Mouse (Mus musculus) stomach, postnatal 0 days (tissue): ENCODE measurements at regions not wholly inside any gene's neighbourhood (a gene's known extent, or its start where the extent isn't known, plus 50 kb on each side); places are given as distances from the start of the nearest gene placed in this dataset.

Experiments used
- ATAC-seq: fragments of 200-750 bp; cut with Nextera tagmentation; 2 replicates; pipeline ENCODE4 v1.8.0; 2017; ENCODE audit not compliant: low FRiP score, low TSS enrichment
- DNase-seq: peaks from one replicate; pipeline ENCODE4 v3.0.0-alpha.2; 2016; ENCODE audit warnings: low spot score
- H3K27ac ChIP-seq: fragments of 300-500 bp; sonication (generic); replicated peaks from 2 replicates; pipeline ENCODE4 v1.5.1; 2014; ENCODE audit warnings: mild to moderate bottlenecking, control low read depth
- H3K27me3 ChIP-seq: fragments of 300-500 bp; sonication (generic); 2 replicates; pipeline ENCODE4 v1.6.1; 2014; ENCODE audit warnings: low read length; ENCODE audit not compliant: control insufficient read depth, insufficient read depth
- H3K36me3 ChIP-seq: fragments of 300-500 bp; sonication (generic); 2 replicates; pipeline ENCODE4 v1.6.1; 2014; ENCODE audit warnings: low read length, mixed read lengths; ENCODE audit not compliant: control insufficient read depth, insufficient read depth
- H3K4me1 ChIP-seq: fragments of 300-500 bp; sonication (generic); replicated peaks from 2 replicates; pipeline ENCODE4 v1.6.1; 2014; ENCODE audit warnings: antibody characterized with exemption; ENCODE audit not compliant: control insufficient read depth, insufficient read depth
- H3K4me2 ChIP-seq: fragments of 300-500 bp; sonication (generic); replicated peaks from 2 replicates; pipeline ENCODE4 v1.6.1; 2014; ENCODE audit warnings: low read depth, mild to moderate bottlenecking, control low read depth, moderate library complexity
- H3K4me3 ChIP-seq: fragments of 300-500 bp; sonication (generic); 2 replicates; pipeline ENCODE4 v1.5.1; 2014; ENCODE audit warnings: low read depth, low read length, control low read depth
- H3K9ac ChIP-seq: fragments of 300-500 bp; sonication (generic); 2 replicates; pipeline ENCODE4 v1.6.1; 2014; ENCODE audit warnings: mild to moderate bottlenecking, low read length, control low read depth, mixed read lengths
- H3K9me3 ChIP-seq: fragments of 300-500 bp; sonication (generic); 2 replicates; pipeline ENCODE4 v1.6.1; 2016; ENCODE audit warnings: low read length; ENCODE audit not compliant: control insufficient read depth
- CTCF ChIP-seq: IDR thresholded peaks from 2 replicates; pipeline ENCODE4 v1.5.1; 2016; ENCODE audit warnings: antibody characterized with exemption, low read depth, mild to moderate bottlenecking, moderate library complexity
- EP300 ChIP-seq: optimal IDR thresholded peaks from 2 replicates; pipeline ENCODE3; 2016; ENCODE audit warnings: antibody characterized with exemption
- WGBS: fragments of 180-500 bp; shearing (Covaris S2); extraction: QIAGEN DNeasy Blood & Tissue Kit; methylation state at CpG from one replicate; pipeline ENCODE4 v1.1.7; 2014; 5-methylcytosine and 5-hydroxymethylcytosine counted together

DNA sequence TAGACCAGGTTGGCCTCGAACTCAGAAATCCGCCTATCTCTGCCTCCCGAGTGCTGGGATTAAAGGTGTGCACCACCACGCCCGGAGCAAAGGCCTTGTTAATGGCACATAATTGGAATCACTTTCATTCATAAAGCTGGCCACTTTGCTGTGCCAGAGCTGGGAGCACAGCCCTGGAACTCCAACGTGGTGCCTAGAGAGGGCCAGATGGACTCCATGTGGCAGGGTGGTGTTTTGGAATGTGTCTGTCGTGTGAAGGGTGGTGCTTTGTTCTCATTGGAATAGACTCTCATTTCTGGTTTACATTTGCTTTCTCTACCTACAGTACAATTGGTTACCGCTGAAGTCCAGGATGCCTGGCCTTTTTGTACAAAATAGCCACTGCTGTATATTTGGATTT, 150.2 kb downstream of the Cartpt start:
- DNase-seq (no peak), ATAC-seq (no peak)
- H3K36me3 ChIP-seq = no peaks in the 10 kb centered on the region
- TF ChIP-seq CTCF = no peak
- no peak for TF ChIP-seq EP300
- no peak overlapping the region for H3K27ac ChIP-seq
- no peak overlapping the region for H3K4me2 ChIP-seq
- H3K4me3 ChIP-seq = no peak overlapping the region
- WGBS = 85% methylated on average over 8 of the region's 8 CpGs
- no peaks in the 10 kb centered on the region for H3K27me3 ChIP-seq
- H3K9me3 ChIP-seq = no peaks in the 10 kb centered on the region
- H3K9ac ChIP-seq = no peak overlapping the region
- no peaks in the 10 kb centered on the region for H3K4me1 ChIP-seq

- Histone ChIP-seq H3K9ac (no peak overlapping the region), H3K36me3 (no peaks in the 10 kb centered on the region), H3K27ac (no peak overlapping the region), H3K9me3 (no peaks in the 10 kb centered on the region), H3K27me3 (no peaks in the 10 kb centered on the region), H3K4me2 (no peak overlapping the region), H3K4me3 (no peak overlapping the region), H3K4me1 (no peaks in the 10 kb centered on the region)
- DNase-seq (no peak), ATAC-seq (no peak)
- 74% methylated on average over 6 of the region's 6 CpGs for whole genome bisulfite sequencing
- TF ChIP-seq CTCF (no peak), EP300 (no peak)
Observed at GRCm38 (mm10) chr13:99749342-99749741, 151.5 kb downstream of the Cartpt start.

DNA sequence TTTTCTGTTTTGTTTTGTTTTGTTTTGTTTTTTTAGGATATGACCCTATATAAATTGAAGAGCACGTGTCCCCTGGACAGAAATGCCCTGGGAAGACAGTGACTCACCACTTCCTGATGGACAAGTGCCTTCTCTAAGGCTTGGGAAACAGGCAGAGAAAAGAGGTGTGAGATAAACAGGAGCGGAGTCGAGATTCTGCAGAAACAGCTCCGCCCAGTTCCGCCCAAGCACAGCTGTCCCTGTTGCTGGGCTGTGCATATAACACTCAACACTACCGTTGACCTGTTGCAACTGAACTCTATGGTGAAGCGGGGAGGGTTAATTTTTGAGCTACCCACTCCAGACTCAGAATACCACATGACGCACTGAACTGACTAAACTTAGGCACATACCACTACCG, 152.8 kb downstream of the Cartpt start:
- WGBS = 77% methylated on average over 9 of the region's 9 CpGs
- Histone ChIP-seq H3K4me2 (no peak overlapping the region), H3K4me1 (no peaks in the 10 kb centered on the region), H3K27ac (no peak overlapping the region), H3K4me3 (no peak overlapping the region), H3K9ac (no peak overlapping the region), H3K36me3 (no peaks in the 10 kb centered on the region), H3K9me3 (no peaks in the 10 kb centered on the region), H3K27me3 (no peaks in the 10 kb centered on the region)
- DNase-seq = no peak
- no peak for TF ChIP-seq CTCF
- no peak for ATAC-seq

GRCm38 (mm10) chr13:99745526-99745925, 155.4 kb downstream of the Cartpt start:
- 78% methylated on average over 6 of the region's 6 CpGs for WGBS
- Histone ChIP-seq H3K4me1 (no peaks in the 10 kb centered on the region), H3K9ac (no peak overlapping the region), H3K27ac (no peak overlapping the region), H3K4me3 (no peak overlapping the region), H3K4me2 (no peak overlapping the region), H3K9me3 (no peaks in the 10 kb centered on the region), H3K36me3 (no peaks in the 10 kb centered on the region), H3K27me3 (no peaks in the 10 kb centered on the region)
- TF ChIP-seq CTCF = no peak
- no peak for TF ChIP-seq EP300
- ATAC-seq (no peak), DNase-seq (no peak)

- no peaks in the 10 kb centered on the region for H3K36me3 ChIP-seq
- H3K9ac ChIP-seq = no peak overlapping the region
- DNase-seq (no peak), ATAC-seq (no peak)
- no peak overlapping the region for H3K4me2 ChIP-seq
- no peak overlapping the region for H3K4me3 ChIP-seq
- H3K4me1 ChIP-seq = no peaks in the 10 kb centered on the region
- 87% methylated on average over 7 of the region's 7 CpGs for WGBS
- no peaks in the 10 kb centered on the region for H3K27me3 ChIP-seq
- TF ChIP-seq CTCF (no peak), EP300 (no peak)
- H3K9me3 ChIP-seq = no peaks in the 10 kb centered on the region
- H3K27ac ChIP-seq = no peak overlapping the region
Observed at GRCm38 (mm10) chr13:99744790-99745120, 156.1 kb downstream of the Cartpt start.

GRCm38 (mm10) chr13:99743952-99744789, 156.7 kb downstream of the Cartpt start:
- no peak overlapping the region for H3K9ac ChIP-seq
- no peaks in the 10 kb centered on the region for H3K27me3 ChIP-seq
- H3K36me3 ChIP-seq = no peaks in the 10 kb centered on the region
- no peak overlapping the region for H3K4me2 ChIP-seq
- H3K9me3 ChIP-seq = no peaks in the 10 kb centered on the region
- ATAC-seq = no peak
- WGBS = 62% methylated on average over 6 of the region's 8 CpGs
- H3K27ac ChIP-seq = no peak overlapping the region
- H3K4me3 ChIP-seq = no peak overlapping the region
- DNase-seq = no peak
- TF ChIP-seq CTCF = no peak
- no peak for TF ChIP-seq EP300
- no peaks in the 10 kb centered on the region for H3K4me1 ChIP-seq
